Mouse (Mus musculus): ENCODE data around the gene Psmb3.

Psmb3 gene

GRCm38 (mm10) chr11:97753277-97753676, 50.1 kb downstream of the Psmb3 start:
- DNase-seq (ENCODE audit: extremely low spot score): no peak

GRCm38 (mm10) chr11:97758125-97758524, 54.9 kb downstream of the Psmb3 start:
- no peak for DNase-seq (ENCODE audit: extremely low spot score)

GRCm38 (mm10) chr11:97758942-97759341, 55.7 kb downstream of the Psmb3 start:
- no peak for DNase-seq (ENCODE audit: extremely low spot score)

- no peak for DNase-seq (ENCODE audit: extremely low spot score)
Observed at GRCm38 (mm10) chr11:97761638-97762037, 58.4 kb downstream of the Psmb3 start.

All from embryo, embryonic 9.5 days (tissue).